In genomic region chr2:43546448-43546847, GRCm38 (mm10) we compare ENCODE assay signal across 34 mouse cellular contexts. TPM values are rescaled to one million over a fixed set of nuclear protein-coding genes. Genes with fewer than 3 reads are reported as not detected.
"Had no signal": no experiment of that assay in that cellular context is flagged by ENCODE, and none has a peak within 500 bp of the region (broad histone marks: within the 10 kb centered on the region; RNA-seq: fewer than 3 reads in every experiment).

No protein-coding gene starts in this region.

- DNase-seq: left cerebral cortex, postnatal 4 days; liver; liver, embryonic 13.5 days; lung, adult 18-20 months; lung, adult 2 months; lung, embryonic 14.5 days; lung, postnatal 10 days; lung, postnatal 14 days; lung, postnatal 4 days; midbrain, embryonic 14.5 days had no signal

- H3K9me3 ChIP-seq: limb, embryonic 10.5 days; limb, embryonic 12.5 days; limb, embryonic 13.5 days; limb, embryonic 15.5 days; liver, embryonic 13.5 days; liver, embryonic 15.5 days; lung, embryonic 15.5 days; megakaryocyte, embryonic 14.5 days; midbrain, embryonic 10.5 days; midbrain, embryonic 12.5 days; midbrain, embryonic 13.5 days; midbrain, embryonic 15.5 days; neural tube, embryonic 12.5 days had no signal

- H3K4me1 ChIP-seq: limb, embryonic 10.5 days; limb, embryonic 12.5 days; limb, embryonic 13.5 days; limb, embryonic 15.5 days; liver, embryonic 13.5 days; liver, embryonic 15.5 days; lung, embryonic 15.5 days; megakaryocyte, embryonic 14.5 days; midbrain, embryonic 10.5 days; midbrain, embryonic 12.5 days; midbrain, embryonic 13.5 days; midbrain, embryonic 15.5 days; neural tube, embryonic 12.5 days had no signal

- H3K4me3 ChIP-seq: left cerebral cortex, adult 2 months; limb, embryonic 10.5 days; limb, embryonic 12.5 days; limb, embryonic 13.5 days; limb, embryonic 15.5 days; liver, embryonic 13.5 days; liver, embryonic 15.5 days; lung, embryonic 15.5 days; megakaryocyte, embryonic 14.5 days; midbrain, embryonic 10.5 days; midbrain, embryonic 12.5 days; midbrain, embryonic 13.5 days; midbrain, embryonic 15.5 days; myocyte; neural tube, embryonic 12.5 days had no signal

- H3K27me3 ChIP-seq: limb, embryonic 12.5 days; limb, embryonic 13.5 days; limb, embryonic 15.5 days; liver, embryonic 13.5 days; liver, embryonic 15.5 days; lung, embryonic 15.5 days; megakaryocyte, embryonic 14.5 days; midbrain, embryonic 12.5 days; midbrain, embryonic 13.5 days; midbrain, embryonic 15.5 days; neural tube, embryonic 12.5 days had no signal

- ATAC-seq: lung, postnatal 0 days; midbrain, embryonic 13.5 days; midbrain, embryonic 15.5 days; midbrain, embryonic 16.5 days had no signal

- H3K9ac ChIP-seq: limb, embryonic 12.5 days; limb, embryonic 13.5 days; limb, embryonic 15.5 days; liver, embryonic 13.5 days; liver, embryonic 14.5 days; liver, embryonic 15.5 days; lung, embryonic 14.5 days; lung, embryonic 15.5 days; midbrain, embryonic 12.5 days; midbrain, embryonic 13.5 days; midbrain, embryonic 15.5 days; neural tube, embryonic 12.5 days had no signal

- H3K36me3 ChIP-seq: limb, embryonic 10.5 days; limb, embryonic 12.5 days; limb, embryonic 13.5 days; limb, embryonic 15.5 days; liver, embryonic 13.5 days; liver, embryonic 15.5 days; lung, embryonic 15.5 days; midbrain, embryonic 10.5 days; midbrain, embryonic 12.5 days; midbrain, embryonic 13.5 days; midbrain, embryonic 15.5 days; neural tube, embryonic 12.5 days had no signal

- H3K4me2 ChIP-seq: limb, embryonic 12.5 days; limb, embryonic 13.5 days; limb, embryonic 15.5 days; liver, embryonic 13.5 days; liver, embryonic 15.5 days; lung, embryonic 14.5 days; lung, embryonic 15.5 days; midbrain, embryonic 11.5 days; midbrain, embryonic 12.5 days; midbrain, embryonic 13.5 days; midbrain, embryonic 15.5 days; neural tube, embryonic 12.5 days had no signal

- H3K27ac ChIP-seq: left cerebral cortex, adult 2 months; limb, embryonic 10.5 days; limb, embryonic 12.5 days; limb, embryonic 13.5 days; limb, embryonic 15.5 days; liver, embryonic 13.5 days; liver, embryonic 14.5 days; liver, embryonic 15.5 days; lung, embryonic 15.5 days; macrophage; midbrain, embryonic 10.5 days; midbrain, embryonic 12.5 days; midbrain, embryonic 13.5 days; midbrain, embryonic 15.5 days; neural tube, embryonic 12.5 days had no signal

RNA-seq across cellular contexts. Expression of gene Kynu, which starts 8.7 kb away (rescaled TPM):
- total RNA-seq: left cerebral cortex, adult 18-20 months; left cerebral cortex, adult 2 months; left cerebral cortex, postnatal 14 days; left cerebral cortex, postnatal 36 days; megakaryocyte-erythroid progenitor cell, adult 5-6 weeks; midbrain, postnatal 0 days had no signal
- polyA plus RNA-seq: myocyte had no signal
